Mouse (Mus musculus) neural tube, embryonic 12.5 days (tissue): ENCODE measurements at regions not wholly inside any gene's neighbourhood (a gene's known extent, or its start where the extent isn't known, plus 50 kb on each side); places are given as distances from the start of the nearest gene placed in this dataset.
A peak's percentile ranks its signal among the peaks of the same experiment; 100 is the strongest.

Source experiments
- ATAC-seq: fragments of 200-750 bp; cut with Nextera tagmentation; 2 replicates; pipeline ENCODE4 v1.8.0; 2017; ENCODE audit warnings: low read depth, mild to moderate bottlenecking, moderate TSS enrichment, moderate library complexity; ENCODE audit not compliant: low FRiP score
- H3K27ac ChIP-seq: fragments of 300-500 bp; sonication (generic); 2 replicates; pipeline ENCODE4 v1.5.1; 2016
- H3K27me3 ChIP-seq: fragments of 300-500 bp; sonication (generic); replicated peaks from 2 replicates; pipeline ENCODE4 v1.6.1; 2016; ENCODE audit warnings: mild to moderate bottlenecking
- H3K36me3 ChIP-seq: fragments of 300-500 bp; sonication (generic); 2 replicates; pipeline ENCODE4 v1.6.1; 2016; ENCODE audit warnings: mild to moderate bottlenecking
- H3K4me1 ChIP-seq: fragments of 300-500 bp; sonication (generic); 2 replicates; pipeline ENCODE4 v1.6.1; 2016
- H3K4me2 ChIP-seq: fragments of 300-500 bp; sonication (generic); replicated peaks from 2 replicates; pipeline ENCODE4 v1.6.1; 2016; ENCODE audit warnings: mild to moderate bottlenecking
- H3K4me3 ChIP-seq: fragments of 300-500 bp; sonication (generic); 2 replicates; pipeline ENCODE4 v1.5.1; 2016
- H3K9ac ChIP-seq: fragments of 300-500 bp; sonication (generic); 2 replicates; pipeline ENCODE4 v1.6.1; 2016; ENCODE audit warnings: mild to moderate bottlenecking
- H3K9me3 ChIP-seq: fragments of 300-500 bp; sonication (generic); 2 replicates; pipeline ENCODE4 v1.6.1; 2016; ENCODE audit warnings: mild to moderate bottlenecking
- WGBS: fragments of 180-500 bp; shearing (Covaris S2); methylation state at CpG from one replicate; pipeline ENCODE4 v1.1.7; 2016; 5-methylcytosine and 5-hydroxymethylcytosine counted together

- Histone ChIP-seq H3K9me3 (no peaks in the 10 kb centered on the region), H3K4me1 (peaks cover 13% of the 10 kb centered on the region), H3K27me3 (no peaks in the 10 kb centered on the region), H3K4me3 (no peak overlapping the region), H3K4me2 (no peak overlapping the region), H3K9ac (no peak overlapping the region), H3K27ac (no peak overlapping the region), H3K36me3 (no peaks in the 10 kb centered on the region)
- ATAC-seq: no peak
- WGBS: 67% methylated on average over 2 of the region's 2 CpGs
Measured at GRCm38 (mm10) chr1:73754928-73755327, 369.3 kb downstream of the Tns1 start.

- no peak overlapping the region for H3K27ac ChIP-seq
- H3K4me1 ChIP-seq: peaks cover 7% of the 10 kb centered on the region; the same call in 1 of the 2 replicates
- ATAC-seq: no peak
- no peaks in the 10 kb centered on the region for H3K36me3 ChIP-seq
- no peak overlapping the region for H3K4me3 ChIP-seq
- H3K9ac ChIP-seq: no peak overlapping the region
- no peak overlapping the region for H3K4me2 ChIP-seq
- H3K9me3 ChIP-seq: no peaks in the 10 kb centered on the region
- no peaks in the 10 kb centered on the region for H3K27me3 ChIP-seq
- WGBS: 89% methylated on average over 2 of the region's 2 CpGs
Measured at GRCm38 (mm10) chr1:73753157-73753556, 371.1 kb downstream of the Tns1 start.

DNA sequence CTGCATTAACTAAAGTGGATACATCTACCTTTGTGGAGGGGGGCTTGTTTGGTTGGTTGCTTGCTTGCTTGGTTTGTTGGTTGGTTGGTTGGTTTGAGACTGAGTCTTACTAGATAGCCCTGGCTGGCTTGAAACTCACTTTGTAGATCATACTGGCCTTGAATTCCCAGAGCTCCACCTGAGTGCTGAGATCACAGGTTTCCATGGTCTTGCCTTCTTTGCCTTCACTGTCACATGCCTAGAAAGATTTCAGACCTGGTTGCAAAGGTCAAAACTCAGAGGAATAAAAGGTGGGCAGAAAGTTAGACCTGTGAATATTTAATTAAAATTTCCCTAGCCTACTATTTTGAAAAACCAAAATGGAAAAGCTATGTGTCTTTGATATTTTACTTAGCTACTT lies 375.5 kb downstream of the Tns1 start:
- no peak overlapping the region for H3K27ac ChIP-seq
- no peak overlapping the region for H3K4me2 ChIP-seq
- ATAC-seq: no peak
- peaks cover 11% of the 10 kb centered on the region for H3K4me1 ChIP-seq
- no peaks in the 10 kb centered on the region for H3K36me3 ChIP-seq
- no peaks in the 10 kb centered on the region for H3K9me3 ChIP-seq
- H3K4me3 ChIP-seq: no peak overlapping the region
- H3K9ac ChIP-seq: no peak overlapping the region
- H3K27me3 ChIP-seq: no peaks in the 10 kb centered on the region

DNA sequence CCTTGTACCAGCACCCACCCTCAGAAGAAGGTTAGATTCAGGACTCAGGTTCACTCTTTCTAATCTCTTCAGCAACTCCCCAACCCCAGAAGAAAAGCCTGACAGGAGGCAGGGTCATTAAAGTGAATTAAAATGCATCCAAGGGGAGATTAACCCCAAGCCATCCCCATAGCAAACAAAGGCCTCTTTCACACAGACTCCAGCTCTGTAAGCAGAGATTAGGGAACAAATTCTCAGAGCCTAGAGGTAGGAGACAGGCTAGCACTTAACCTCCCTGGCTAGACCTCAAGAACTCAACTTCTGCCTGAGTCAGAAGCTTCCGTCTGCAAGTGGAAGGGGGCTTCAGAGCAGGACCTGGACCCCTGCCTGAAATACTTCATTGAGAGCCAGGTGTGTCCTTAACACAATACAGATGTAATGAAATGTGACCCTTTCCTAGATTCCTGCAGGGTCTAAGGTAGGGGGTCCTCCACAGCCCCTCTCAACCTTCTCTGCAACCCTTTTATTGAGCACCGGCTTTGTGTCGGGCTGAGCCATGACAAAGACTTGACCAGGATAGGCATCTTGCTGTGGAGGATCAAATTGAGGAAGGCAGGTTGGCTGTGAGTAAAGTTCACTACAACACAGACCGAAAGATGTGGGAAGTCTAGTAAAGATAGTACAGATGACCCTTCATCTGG lies 379.6 kb downstream of the Tns1 start:
- 52% methylated on average over 4 of the region's 4 CpGs for WGBS
- peak; percentile 48 for ATAC-seq
- Histone ChIP-seq H3K4me3 (no peak overlapping the region), H3K4me2 (no peak overlapping the region), H3K9ac (no peak overlapping the region), H3K36me3 (no peaks in the 10 kb centered on the region), H3K27me3 (no peaks in the 10 kb centered on the region), H3K4me1 (peaks cover 14% of the 10 kb centered on the region), H3K9me3 (no peaks in the 10 kb centered on the region), H3K27ac (no peak overlapping the region)

DNA sequence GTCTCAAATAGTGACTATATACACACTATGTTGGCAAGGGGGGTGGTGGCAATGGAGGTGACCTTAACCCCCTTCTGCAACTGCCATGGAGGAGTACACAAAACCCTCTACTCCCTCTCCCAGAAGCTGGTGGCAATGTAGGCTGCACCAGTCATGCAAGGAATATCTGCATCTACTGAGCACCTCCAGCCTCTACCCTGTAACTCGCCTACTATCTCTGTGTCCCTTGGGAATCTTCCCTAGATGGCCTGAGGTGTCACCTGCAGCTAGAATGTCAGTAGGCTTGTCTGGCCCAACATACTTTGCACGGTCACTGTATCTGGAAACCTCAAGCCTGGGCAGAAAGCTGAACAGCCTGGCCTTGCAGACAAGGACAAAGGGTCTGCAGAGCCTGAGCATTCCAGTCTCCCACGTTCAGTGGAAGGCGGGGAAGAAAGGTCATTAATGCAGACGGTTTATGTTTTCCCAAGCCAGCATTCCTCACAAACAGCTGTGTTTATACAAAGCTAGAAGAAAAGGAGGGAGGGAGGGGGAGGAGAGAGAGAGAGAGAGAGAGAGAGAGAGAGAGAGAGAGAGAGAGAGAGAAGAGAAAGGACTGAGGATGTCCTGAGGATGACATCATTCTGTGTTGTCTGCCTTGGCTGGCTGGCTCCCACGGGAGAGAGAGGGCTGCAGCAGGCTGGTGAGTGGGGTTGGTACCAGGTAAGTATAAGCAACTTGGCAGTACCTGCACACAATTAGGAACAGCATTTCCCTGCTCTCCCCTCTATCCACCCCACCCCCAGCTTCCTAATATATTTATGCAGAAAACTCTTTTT lies 380.3 kb downstream of the Tns1 start:
- no peaks in the 10 kb centered on the region for H3K9me3 ChIP-seq
- peak overlapping the region; percentile 14; the same call in 1 of the 2 replicates for H3K4me2 ChIP-seq
- H3K27me3 ChIP-seq: no peaks in the 10 kb centered on the region
- ATAC-seq: peak; percentile 76
- peaks cover 14% of the 10 kb centered on the region for H3K4me1 ChIP-seq
- H3K9ac ChIP-seq: no peak overlapping the region
- 26% methylated on average over 6 of the region's 6 CpGs for WGBS
- H3K36me3 ChIP-seq: no peaks in the 10 kb centered on the region
- no peak overlapping the region for H3K4me3 ChIP-seq
- 0 out of 2 replicates have a peak overlapping the region, but pooled peaks have one; percentile 3 for H3K27ac ChIP-seq

DNA sequence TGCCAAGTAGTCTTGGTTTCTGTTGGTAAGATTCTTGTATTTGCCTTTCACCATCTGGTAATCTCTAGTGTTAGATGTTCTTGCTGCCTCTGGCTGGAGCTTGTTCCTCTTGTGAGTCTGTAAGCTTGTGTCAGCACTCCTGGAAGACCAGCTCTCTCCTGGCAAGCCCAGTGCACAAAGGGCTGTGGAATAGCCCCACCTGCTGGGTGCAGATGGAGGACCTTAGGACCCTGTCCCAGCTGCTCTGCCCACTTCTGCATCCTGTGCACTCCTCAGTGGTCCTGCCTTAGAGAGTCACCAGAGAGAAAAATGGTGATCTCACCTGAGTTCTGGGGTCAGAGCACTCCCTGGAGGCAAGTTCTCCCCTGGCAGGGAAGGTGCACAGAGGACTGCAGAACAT lies 387.2 kb downstream of the Tns1 start:
- no peak for ATAC-seq
- H3K9me3 ChIP-seq: no peaks in the 10 kb centered on the region
- H3K27me3 ChIP-seq: no peaks in the 10 kb centered on the region
- H3K27ac ChIP-seq: no peak overlapping the region
- H3K4me1 ChIP-seq: no peaks in the 10 kb centered on the region
- no peak overlapping the region for H3K4me3 ChIP-seq
- no peak overlapping the region for H3K9ac ChIP-seq
- no peak overlapping the region for H3K4me2 ChIP-seq
- H3K36me3 ChIP-seq: no peaks in the 10 kb centered on the region

GRCm38 (mm10) chr1:73728377-73728776 lies 395.9 kb downstream of the Tns1 start:
- Histone ChIP-seq H3K9ac (no peak overlapping the region), H3K27ac (no peak overlapping the region), H3K4me2 (no peak overlapping the region), H3K27me3 (no peaks in the 10 kb centered on the region), H3K36me3 (no peaks in the 10 kb centered on the region), H3K9me3 (no peaks in the 10 kb centered on the region; the same call in 1 of the 2 replicates), H3K4me1 (no peaks in the 10 kb centered on the region), H3K4me3 (no peak overlapping the region)
- 87% methylated on average over 1 of the region's 1 CpGs for WGBS
- ATAC-seq: no peak

GRCm38 (mm10) chr1:73727781-73728180 lies 396.5 kb downstream of the Tns1 start:
- no peaks in the 10 kb centered on the region for H3K4me1 ChIP-seq
- H3K9ac ChIP-seq: no peak overlapping the region
- H3K9me3 ChIP-seq: no peaks in the 10 kb centered on the region; the same call in 1 of the 2 replicates
- H3K36me3 ChIP-seq: no peaks in the 10 kb centered on the region
- no peak for ATAC-seq
- H3K4me2 ChIP-seq: no peak overlapping the region
- H3K4me3 ChIP-seq: no peak overlapping the region
- H3K27ac ChIP-seq: no peak overlapping the region
- no peaks in the 10 kb centered on the region for H3K27me3 ChIP-seq

GRCm38 (mm10) chr1:73726658-73727057 lies 397.6 kb downstream of the Tns1 start:
- Histone ChIP-seq H3K27me3 (no peaks in the 10 kb centered on the region), H3K4me2 (no peak overlapping the region), H3K4me1 (no peaks in the 10 kb centered on the region), H3K4me3 (no peak overlapping the region), H3K36me3 (no peaks in the 10 kb centered on the region), H3K9ac (no peak overlapping the region), H3K27ac (no peak overlapping the region), H3K9me3 (no peaks in the 10 kb centered on the region; the same call in 1 of the 2 replicates)
- WGBS: 94% methylated on average over 2 of the region's 2 CpGs
- ATAC-seq: no peak

DNA sequence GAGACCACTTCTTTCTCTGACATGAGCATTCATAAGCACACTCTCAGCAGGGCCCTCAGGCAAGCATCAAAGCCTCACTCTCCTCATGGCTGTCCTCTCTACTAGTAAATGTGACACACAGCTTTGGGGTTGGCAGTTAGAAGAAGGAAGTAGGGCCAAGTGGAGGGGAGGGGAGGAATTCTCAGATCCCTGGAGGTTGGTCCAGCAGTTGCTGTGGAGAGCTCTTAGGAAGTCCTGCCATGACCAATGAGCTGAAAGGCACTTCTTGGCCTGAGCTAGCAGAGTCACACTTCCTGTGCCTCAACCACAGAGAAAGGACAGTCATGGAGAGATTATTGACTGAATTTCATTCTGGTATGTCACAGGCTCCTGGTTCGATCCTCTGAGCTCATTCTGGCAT lies 398.8 kb downstream of the Tns1 start:
- H3K27me3 ChIP-seq: no peaks in the 10 kb centered on the region
- H3K9me3 ChIP-seq: no peaks in the 10 kb centered on the region; the same call in 1 of the 2 replicates
- no peak overlapping the region for H3K4me3 ChIP-seq
- H3K9ac ChIP-seq: no peak overlapping the region
- ATAC-seq: no peak
- no peaks in the 10 kb centered on the region for H3K4me1 ChIP-seq
- WGBS: 85% methylated on average over 1 of the region's 1 CpGs
- H3K36me3 ChIP-seq: no peaks in the 10 kb centered on the region
- no peak overlapping the region for H3K27ac ChIP-seq
- H3K4me2 ChIP-seq: no peak overlapping the region

- no peaks in the 10 kb centered on the region for H3K4me1 ChIP-seq
Measured at GRCm38 (mm10) chr1:73724551-73724950, 399.7 kb downstream of the Tns1 start.

GRCm38 (mm10) chr1:73721486-73722225 lies 402.6 kb downstream of the Tns1 start:
- H3K4me2 ChIP-seq: no peak overlapping the region
- H3K36me3 ChIP-seq: no peaks in the 10 kb centered on the region
- no peaks in the 10 kb centered on the region for H3K9me3 ChIP-seq
- no peaks in the 10 kb centered on the region for H3K4me1 ChIP-seq
- no peak overlapping the region for H3K9ac ChIP-seq
- WGBS: 86% methylated on average over 6 of the region's 6 CpGs
- no peak overlapping the region for H3K27ac ChIP-seq
- no peak overlapping the region for H3K4me3 ChIP-seq
- no peak for ATAC-seq
- no peaks in the 10 kb centered on the region for H3K27me3 ChIP-seq

More at GRCm38 (mm10) chr1:73724551-73724950, 399.7 kb downstream of the Tns1 start:
- no peak overlapping the region for H3K9ac ChIP-seq
- H3K36me3 ChIP-seq: no peaks in the 10 kb centered on the region
- no peak overlapping the region for H3K4me3 ChIP-seq
- 80% methylated on average over 2 of the region's 2 CpGs for whole genome bisulfite sequencing
- no peaks in the 10 kb centered on the region for H3K9me3 ChIP-seq
- H3K4me2 ChIP-seq: no peak overlapping the region
- no peaks in the 10 kb centered on the region for H3K27me3 ChIP-seq
- no peak overlapping the region for H3K27ac ChIP-seq
- no peak for ATAC-seq
